Mouse (Mus musculus) CH12.LX (cell line): ENCODE results near the gene Sgce. TPM values are rescaled to one million over a fixed set of nuclear protein-coding genes. Genes with fewer than 3 reads are reported as not detected.
A peak's percentile ranks its signal among the peaks of the same experiment; 100 is the strongest.

Experiments
- DNase-seq: peaks from one replicate; pipeline ENCODE4 v3.0.0-alpha.2; 2013; ENCODE audit errors: extremely low read depth
- H3K27ac ChIP-seq: 2 replicates; pipeline ENCODE4 v1.5.1; 2012; ENCODE audit warnings: low read depth, mild to moderate bottlenecking, control low read depth, moderate library complexity; ENCODE audit not compliant: insufficient read depth
- H3K27me3 ChIP-seq: replicated peaks from 2 replicates; pipeline ENCODE3; 2012; ENCODE audit warnings: inconsistent platforms
- H3K36me3 ChIP-seq, 2 experiments: replicated peaks in 1 of 2; 2 replicates each; pipeline versions ENCODE3 to v1.6.1; 2012; ENCODE audit warnings: inconsistent platforms in 1 of 2, low read length in 1 of 2, mild to moderate bottlenecking in 1 of 2, mixed read lengths in 1 of 2, moderate library complexity in 1 of 2; ENCODE audit not compliant: control insufficient read depth in 1 of 2, insufficient read depth in 1 of 2
- H3K4me1 ChIP-seq, 2 experiments: 2 replicates each; pipeline ENCODE4 v1.6.1; 2012; ENCODE audit warnings: inconsistent platforms in 1 of 2, moderate library complexity in 1 of 2; ENCODE audit not compliant: insufficient read depth in 2 of 2, control insufficient read depth in 1 of 2
- H3K4me2 ChIP-seq: 2 replicates; pipeline ENCODE4 v1.6.1; 2012; ENCODE audit warnings: low read depth, mild to moderate bottlenecking, control low read depth; ENCODE audit not compliant: poor library complexity, insufficient read depth, severe bottlenecking
- H3K4me3 ChIP-seq, 3 experiments: fragments of 150-350 bp in 1 of 3; sonication (generic) in 1 of 3; replicated peaks in 1 of 3; 2 replicates each; pipeline versions ENCODE3 to v1.5.1; 2011 to 2012; ENCODE audit warnings: low read depth in 2 of 3, low read length in 2 of 3, mild to moderate bottlenecking in 2 of 3, moderate library complexity in 2 of 3, control low read depth in 1 of 3, improper control_type of control experiment in 1 of 3, inconsistent platforms in 1 of 3, mixed read lengths in 1 of 3; ENCODE audit not compliant: poor library complexity in 1 of 3
- H3K79me2 ChIP-seq: replicated peaks from 2 replicates; pipeline ENCODE4 v1.6.1; 2012; ENCODE audit warnings: mild to moderate bottlenecking, moderate library complexity; ENCODE audit not compliant: control insufficient read depth, poor library complexity, insufficient read depth, severe bottlenecking; ENCODE audit errors: extremely low read depth
- H3K9ac ChIP-seq: 2 replicates; pipeline ENCODE4 v1.6.1; 2012; ENCODE audit warnings: low read depth, mild to moderate bottlenecking, control low read depth, moderate library complexity; ENCODE audit not compliant: insufficient read depth
- H3K9me3 ChIP-seq: replicated peaks from 2 replicates; pipeline ENCODE3; 2012; ENCODE audit warnings: low read length, inconsistent platforms, mixed read lengths
- BHLHE40 ChIP-seq: IDR thresholded peaks from 2 replicates; pipeline ENCODE4 v1.6.1; 2011; ENCODE audit warnings: mild to moderate bottlenecking, low read depth, low read length, improper control_type of control experiment
- CHD2 ChIP-seq: IDR thresholded peaks from 2 replicates; pipeline ENCODE4 v1.6.1; 2011; ENCODE audit warnings: low read length, improper control_type of control experiment
- CTCF ChIP-seq, 2 experiments: IDR thresholded peaks in 1 of 2; conservative IDR thresholded peaks in 1 of 2; 2 replicates each; pipeline ENCODE4 v1.5.1; 2011 to 2012; ENCODE audit warnings: low read depth in 2 of 2, low read length in 2 of 2, improper control_type of control experiment in 1 of 2, inconsistent platforms in 1 of 2, mild to moderate bottlenecking in 1 of 2, moderate library complexity in 1 of 2
- E2F4 ChIP-seq: IDR thresholded peaks from 2 replicates; pipeline ENCODE4 v1.6.1; 2011; ENCODE audit warnings: low read depth, low read length, improper control_type of control experiment; ENCODE audit not compliant: insufficient replicate concordance
- ELF1 ChIP-seq: IDR thresholded peaks from 2 replicates; pipeline ENCODE4 v1.6.1; 2014; ENCODE audit warnings: low read depth, mild to moderate bottlenecking, inconsistent platforms, low read length, improper control_type of control experiment
- EP300 ChIP-seq: IDR thresholded peaks from 2 replicates; pipeline ENCODE4 v1.6.1; 2011; ENCODE audit warnings: low read length, improper control_type of control experiment
- ETS1 ChIP-seq: conservative IDR thresholded peaks from 2 replicates; pipeline ENCODE4 v1.6.1; 2012; ENCODE audit warnings: low read depth, mild to moderate bottlenecking, inconsistent platforms, low read length, improper control_type of control experiment, moderate library complexity
- GABPA ChIP-seq: IDR thresholded peaks from 2 replicates; pipeline ENCODE4 v1.6.1; 2012; ENCODE audit warnings: low read depth, low read length, improper control_type of control experiment, inconsistent platforms; ENCODE audit not compliant: insufficient replicate concordance
- HCFC1 ChIP-seq: IDR thresholded peaks from 2 replicates; pipeline ENCODE4 v1.6.1; 2012; ENCODE audit warnings: low read depth, mild to moderate bottlenecking, inconsistent platforms, low read length, improper control_type of control experiment
- IRF4 ChIP-seq: IDR thresholded peaks from 2 replicates; pipeline ENCODE4 v1.6.1; 2014; ENCODE audit warnings: low read depth, mild to moderate bottlenecking, inconsistent platforms, low read length, improper control_type of control experiment
- JUN ChIP-seq: IDR thresholded peaks from 2 replicates; pipeline ENCODE4 v1.6.1; 2011; ENCODE audit warnings: low read depth, mild to moderate bottlenecking, low read length, improper control_type of control experiment, moderate library complexity; ENCODE audit not compliant: insufficient read depth
- MAFK ChIP-seq: IDR thresholded peaks from 2 replicates; pipeline ENCODE4 v1.6.1; 2011; ENCODE audit warnings: low read length, improper control_type of control experiment; ENCODE audit not compliant: insufficient replicate concordance
- MAX ChIP-seq: IDR thresholded peaks from 2 replicates; pipeline ENCODE4 v1.6.1; 2011; ENCODE audit warnings: low read length, improper control_type of control experiment
- MAZ ChIP-seq: IDR thresholded peaks from 2 replicates; pipeline ENCODE4 v1.6.1; 2012; ENCODE audit warnings: low read depth, mild to moderate bottlenecking, inconsistent platforms, low read length, improper control_type of control experiment, moderate library complexity
- MEF2A ChIP-seq: IDR thresholded peaks from 2 replicates; pipeline ENCODE4 v1.6.1; 2014; ENCODE audit warnings: low read depth, mild to moderate bottlenecking, inconsistent platforms, low read length, improper control_type of control experiment, borderline replicate concordance
- MXI1 ChIP-seq: IDR thresholded peaks from 2 replicates; pipeline ENCODE4 v1.6.1; 2011; ENCODE audit warnings: mild to moderate bottlenecking, low read depth, low read length, improper control_type of control experiment
- NELFE ChIP-seq: IDR thresholded peaks from 2 replicates; pipeline ENCODE4 v1.6.1; 2011; ENCODE audit warnings: low read depth, low read length, improper control_type of control experiment
- NRF1 ChIP-seq: IDR thresholded peaks from 2 replicates; pipeline ENCODE4 v1.6.1; 2014; ENCODE audit warnings: low read depth, mild to moderate bottlenecking, inconsistent platforms, low read length, improper control_type of control experiment, moderate library complexity
- POLR2A ChIP-seq: IDR thresholded peaks from 2 replicates; pipeline ENCODE4 v1.6.1; 2011; ENCODE audit warnings: low read depth, mild to moderate bottlenecking, improper control_type of control experiment, low read length
- POLR2AphosphoS2 ChIP-seq: IDR thresholded peaks from 2 replicates; pipeline ENCODE4 v1.6.1; 2011; ENCODE audit warnings: low read depth, low read length, improper control_type of control experiment
- RAD21 ChIP-seq: IDR thresholded peaks from 2 replicates; pipeline ENCODE4 v1.6.1; 2011; ENCODE audit warnings: low read depth, mild to moderate bottlenecking, low read length, improper control_type of control experiment, moderate library complexity
- RCOR1 ChIP-seq: conservative IDR thresholded peaks from 2 replicates; pipeline ENCODE4 v1.6.1; 2012; ENCODE audit warnings: low read depth, mild to moderate bottlenecking, inconsistent platforms, low read length, improper control_type of control experiment
- SIN3A ChIP-seq: IDR thresholded peaks from 2 replicates; pipeline ENCODE4 v1.6.1; 2012; ENCODE audit warnings: low read length, improper control_type of control experiment, inconsistent platforms
- TBP ChIP-seq: conservative IDR thresholded peaks from 2 replicates; pipeline ENCODE4 v1.6.1; 2011; ENCODE audit warnings: low read depth, low read length, improper control_type of control experiment
- TCF12 ChIP-seq: IDR thresholded peaks from 2 replicates; pipeline ENCODE4 v1.6.1; 2014; ENCODE audit warnings: low read depth, mild to moderate bottlenecking, inconsistent platforms, low read length, improper control_type of control experiment
- UBTF ChIP-seq: IDR thresholded peaks from 2 replicates; pipeline ENCODE4 v1.6.1; 2012; ENCODE audit warnings: low read depth, mild to moderate bottlenecking, inconsistent platforms, low read length, improper control_type of control experiment, moderate library complexity
- USF1 ChIP-seq: IDR thresholded peaks from 2 replicates; pipeline ENCODE4 v1.6.1; 2014; ENCODE audit warnings: low read depth, mild to moderate bottlenecking, inconsistent platforms, low read length, improper control_type of control experiment
- USF2 ChIP-seq: conservative IDR thresholded peaks from 2 replicates; pipeline ENCODE4 v1.6.1; 2011; ENCODE audit warnings: low read depth, low read length, improper control_type of control experiment
- ZMIZ1 ChIP-seq: IDR thresholded peaks from 2 replicates; pipeline ENCODE4 v1.6.1; 2012; ENCODE audit warnings: low read depth, mild to moderate bottlenecking, inconsistent platforms, low read length, improper control_type of control experiment
- dilution Hi-C: fragments of 300-500 bp; cut with MboI; formaldehyde crosslinking; loops from 2 replicates; pipeline ENCODE4 v1.14.3; 2020; ENCODE audit warnings: low sequenced_read_pairs; ENCODE audit not compliant: extremely low pct_unique_long_range_greater_than_20kb, extremely low pct_ligation_motif_present
- in situ Hi-C: fragments of 300-500 bp; cut with MboI; formaldehyde crosslinking; loops from 3 replicates; pipeline ENCODE4 v1.14.3; 2019; ENCODE audit warnings: low sequenced_read_pairs, low pct_ligation_motif_present, low pct_unique_long_range_greater_than_20kb, mixed read lengths
- polyA plus RNA-seq: library from polyadenylated mRNA; unstranded; fragments of >175 nt; gene quantifications from 2 replicates; pipeline ENCODE4 v1.2.1, GENCODE M21; 2012; ENCODE audit warnings: low read depth; ENCODE audit not compliant: insufficient read length
- total RNA-seq, 2 experiments: library from RNA; depleted of rRNA; stranded (reverse); fragments of 300-350 nt in 1 of 2; fragments of >200 nt in 1 of 2; gene quantifications; 2 replicates each; pipeline ENCODE4 v1.2.3; 2012 to 2014

Gene Sgce
- total and polyA plus RNA-seq, 3 experiments: not detected

DNA sequence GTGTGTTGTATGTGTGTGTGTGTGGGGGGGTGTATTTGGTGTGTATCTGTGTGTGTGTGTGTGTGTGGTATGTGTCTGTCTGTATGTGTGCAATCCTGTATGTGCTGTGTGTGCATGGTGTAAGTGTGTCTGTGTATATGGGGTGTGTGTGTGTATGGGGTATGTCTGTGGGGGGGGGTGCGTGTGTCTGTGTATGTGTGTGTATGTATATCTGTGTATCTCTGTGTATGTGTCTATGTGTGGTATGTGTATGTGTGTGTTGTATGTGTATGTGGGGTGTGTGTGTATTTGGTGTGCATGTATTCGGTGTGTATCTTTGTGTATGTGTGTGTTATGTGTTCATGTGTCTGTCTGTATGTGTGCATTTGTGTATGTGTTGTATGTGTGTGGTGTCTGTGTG, 30.8 kb downstream of the Sgce start:
- DNase-seq: no peak
- no peaks in the 10 kb centered on the region for H3K27me3 ChIP-seq
- dilution Hi-C loops: no loop called here
- in situ Hi-C loops: no loop called here
- H3K4me1 ChIP-seq: peaks cover 0 to 2% of the 10 kb centered on the region in 2 experiments; a peak in 1 of 4 replicates
- H3K9me3 ChIP-seq: no peaks in the 10 kb centered on the region
- H3K4me2 ChIP-seq: no peak overlapping the region
- H3K4me3 ChIP-seq: no peak overlapping the region
- H3K36me3 ChIP-seq: no peaks in the 10 kb centered on the region
- TF ChIP-seq JUN: no peak
- TF ChIP-seq MAFK: no peak
- no peak for TF ChIP-seq USF2
- no peak for TF ChIP-seq MAZ
- no peak for TF ChIP-seq ELF1
- TF ChIP-seq NELFE: no peak
- TF ChIP-seq RAD21: no peak
- TF ChIP-seq MAX: no peak
- H3K79me2 ChIP-seq: no peaks in the 10 kb centered on the region
- H3K27ac ChIP-seq: no peak overlapping the region
- H3K9ac ChIP-seq: no peak overlapping the region

DNA sequence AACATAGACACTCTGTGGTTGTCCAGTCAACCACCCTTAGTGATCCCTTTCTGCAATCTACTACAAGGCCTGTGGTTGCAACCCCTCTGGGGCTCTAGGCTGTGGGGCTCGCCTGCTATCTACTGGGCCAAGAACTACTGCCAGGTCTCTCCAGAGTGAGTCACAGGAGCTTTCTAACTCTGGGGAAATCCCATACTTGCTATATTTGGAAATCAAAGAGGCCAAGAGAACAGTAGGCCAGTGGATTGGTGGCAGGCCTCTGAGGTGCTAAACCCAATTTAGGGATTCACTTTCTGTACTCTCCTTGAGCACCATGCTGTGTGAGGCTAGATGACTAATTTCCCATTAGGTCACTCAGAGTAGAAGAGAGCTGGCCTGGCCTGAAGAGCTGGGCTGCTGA, 38.0 kb downstream of the Sgce start:
- TF ChIP-seq E2F4: no peak
- TF ChIP-seq EP300: peak; percentile 74
- no peak for TF ChIP-seq ZMIZ1
- no peak for TF ChIP-seq ELF1
- TF ChIP-seq MEF2A: peak; percentile 98
- no peak for TF ChIP-seq GABPA
- no peak for TF ChIP-seq NELFE
- no peak for TF ChIP-seq USF1
- TF ChIP-seq MAFK: no peak
- TF ChIP-seq RCOR1: 0 out of 2 replicates have a peak, but pooled peaks have one; percentile 29
- TF ChIP-seq HCFC1: peak; percentile 60; the same call in 1 of the 2 replicates
- TF ChIP-seq SIN3A: no peak
- TF ChIP-seq ETS1: peak; percentile 77; the same call in 1 of the 2 replicates
- TF ChIP-seq TBP: no peak
- peak; percentile 12; the same call in 1 of the 2 replicates for TF ChIP-seq JUN
- no peak for TF ChIP-seq POLR2AphosphoS2
- 0 out of 4 replicates have a peak, but pooled peaks of 1 of the 2 experiments have one; percentile 13 for TF ChIP-seq CTCF (conservative IDR thresholded peaks at IDR 0.05 in 1 of 2, IDR thresholded peaks at IDR 0.05 in 1 of 2; ENCODE audit: low read depth in 2 of 2, low read length in 2 of 2)
- TF ChIP-seq CHD2: peak; percentile 33; the same call in 1 of the 2 replicates
- no peak for TF ChIP-seq NRF1
- peak; percentile 69 for TF ChIP-seq BHLHE40
- TF ChIP-seq UBTF: 0 out of 2 replicates have a peak, but pooled peaks have one; percentile 45
- TF ChIP-seq TCF12: no peak
- peak; percentile 27 for TF ChIP-seq RAD21
- peak; percentile 38; the same call in 1 of the 2 replicates for TF ChIP-seq MAZ
- TF ChIP-seq MAX: no peak; the same call in 1 of the 2 replicates
- no peak for TF ChIP-seq MXI1
- TF ChIP-seq IRF4: peak; percentile 57; the same call in 1 of the 2 replicates
- no peak for TF ChIP-seq POLR2A
- H3K9ac ChIP-seq: no peak overlapping the region
- in situ Hi-C loops: no loop called here

More for the DNA sequence above, 38.0 kb downstream of the Sgce start:
- no peak overlapping the region for H3K27ac ChIP-seq
- H3K4me3 ChIP-seq: no peak overlapping the region
- 0 out of 2 replicates have a peak overlapping the region, but pooled peaks have one; percentile 4 for H3K4me2 ChIP-seq
- H3K9me3 ChIP-seq: no peaks in the 10 kb centered on the region
- no peaks in the 10 kb centered on the region for H3K27me3 ChIP-seq
- no peaks in the 10 kb centered on the region for H3K36me3 ChIP-seq
- dilution Hi-C loops: no loop called here
- peak; percentile 85 for DNase-seq
- no peaks in the 10 kb centered on the region for H3K79me2 ChIP-seq
- peaks cover under 1 to 27% of the 10 kb centered on the region in 2 experiments; a peak in 2 of 4 replicates for H3K4me1 ChIP-seq
